Mouse (Mus musculus) adrenal gland, postnatal 14 days (tissue): ENCODE measurements around the gene Tln2. TPM values are rescaled to one million over a fixed set of nuclear protein-coding genes. Genes with fewer than 3 reads are reported as not detected.

Experiments used
- DNase-seq: peaks from one replicate; pipeline ENCODE4 v3.0.0; 2021; ENCODE audit warnings: mixed read lengths
- microRNA-seq, 2 experiments: library from miRNA; unstranded; fragments of <30 nt; microRNA quantifications; one replicate each; pipeline ENCODE4 v1.2.0; 2021
- total RNA-seq: library from RNA; stranded (reverse); gene quantifications from 2 replicates; pipeline ENCODE4 v1.2.3, GENCODE M21; 2021

The Tln2 gene
- total RNA-seq, 1 experiment from 2014 or later = 27.1 TPM

DNA sequence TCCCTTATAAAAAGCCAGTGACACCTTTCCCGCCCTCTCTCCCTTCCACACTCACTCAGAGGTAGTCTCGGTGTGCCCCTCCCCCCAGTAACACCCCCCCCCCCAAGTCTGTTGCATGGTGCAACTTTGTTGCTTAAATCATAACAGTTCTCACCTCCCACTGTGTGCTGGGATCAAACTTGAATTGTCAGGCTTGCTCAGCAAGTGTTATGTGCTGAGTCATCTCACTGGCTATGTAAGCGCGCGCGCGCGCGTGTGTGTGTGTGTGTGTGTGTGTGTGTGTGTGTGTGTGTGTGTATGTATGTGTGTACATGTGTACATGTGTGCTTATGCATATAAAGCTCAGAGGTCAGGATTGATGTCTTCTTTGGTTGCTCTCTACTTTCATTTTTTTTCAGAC lies 350.1 kb downstream of the Tln2 start:
- no peak for DNase-seq

DNA sequence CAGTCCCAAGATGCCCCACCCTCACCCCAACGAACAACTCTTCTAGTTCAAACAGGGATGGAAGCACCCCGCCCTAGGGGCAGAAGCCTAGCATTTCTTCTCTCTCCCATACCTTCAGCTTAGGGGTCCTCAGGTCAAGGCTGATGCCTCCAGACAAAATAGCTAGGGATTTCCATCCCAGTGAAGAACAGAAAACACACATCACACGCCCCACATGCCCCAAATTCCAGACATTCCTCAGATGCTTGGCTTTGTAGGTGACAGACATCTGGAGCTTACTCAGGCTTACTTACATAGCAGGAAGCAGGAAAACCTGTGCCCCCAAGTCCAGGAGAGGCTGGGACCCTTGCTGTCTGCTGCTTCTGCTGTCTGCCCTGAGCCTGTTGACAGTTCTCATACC lies 351.1 kb downstream of the Tln2 start:
- DNase-seq = no peak

DNA sequence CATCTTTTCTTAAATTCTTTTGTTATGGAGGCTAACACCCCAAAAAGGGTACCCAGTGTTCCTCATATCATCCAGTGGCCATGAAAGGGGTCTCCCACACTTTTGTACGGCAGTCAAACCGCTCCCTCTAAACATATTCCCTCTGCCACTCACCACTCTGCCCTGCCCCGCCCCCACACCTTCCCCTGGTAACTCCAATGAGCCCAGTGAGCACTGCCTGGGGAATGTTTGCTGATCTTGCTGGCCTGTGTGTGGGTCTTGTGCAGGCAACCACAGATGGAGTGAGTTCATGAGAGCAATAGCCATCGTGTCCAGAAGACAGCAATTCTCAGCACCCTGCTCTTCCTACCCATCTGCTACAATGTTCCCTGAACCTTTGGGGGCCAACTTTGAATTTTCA lies 354.3 kb downstream of the Tln2 start:
- DNase-seq = no peak

DNA sequence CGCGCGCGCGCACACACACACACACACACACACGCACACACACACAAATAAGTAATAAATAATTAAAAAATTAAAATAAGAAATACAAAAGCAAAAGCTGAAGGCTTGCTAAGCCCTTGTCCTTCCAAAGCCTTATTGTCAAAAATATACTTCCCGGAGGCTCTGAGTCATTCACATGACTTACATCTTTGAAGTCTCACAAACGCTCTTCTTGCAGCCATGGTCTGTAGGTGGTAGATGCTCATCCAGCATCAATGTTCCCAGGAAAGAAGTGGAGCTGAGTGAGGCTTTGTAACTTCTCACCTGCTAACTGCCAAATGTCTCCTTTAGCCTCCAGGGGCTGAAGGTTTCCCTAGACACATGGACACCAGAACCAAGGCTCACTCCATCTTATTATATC lies 362.9 kb downstream of the Tln2 start:
- no peak for DNase-seq

DNA sequence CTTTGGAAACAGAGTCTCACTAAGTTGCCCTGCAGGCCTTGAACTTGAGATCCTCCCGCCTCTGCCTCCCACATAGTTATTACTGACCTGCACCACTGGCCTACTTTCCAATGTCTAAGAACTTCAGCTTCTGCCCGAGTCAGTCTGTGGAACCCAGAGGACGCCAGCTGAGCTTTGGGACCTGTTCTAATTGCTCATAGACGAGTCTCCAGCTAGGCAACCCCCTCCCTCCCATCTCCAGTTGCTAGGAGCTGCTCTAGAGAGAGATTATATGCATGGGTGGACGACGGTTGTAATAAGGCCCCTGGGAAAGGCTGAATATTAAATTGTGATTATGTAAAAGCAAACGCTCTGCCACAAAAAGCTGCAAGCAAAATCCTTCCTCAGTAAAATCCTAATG lies 364.2 kb downstream of the Tln2 start:
- DNase-seq = no peak

DNA sequence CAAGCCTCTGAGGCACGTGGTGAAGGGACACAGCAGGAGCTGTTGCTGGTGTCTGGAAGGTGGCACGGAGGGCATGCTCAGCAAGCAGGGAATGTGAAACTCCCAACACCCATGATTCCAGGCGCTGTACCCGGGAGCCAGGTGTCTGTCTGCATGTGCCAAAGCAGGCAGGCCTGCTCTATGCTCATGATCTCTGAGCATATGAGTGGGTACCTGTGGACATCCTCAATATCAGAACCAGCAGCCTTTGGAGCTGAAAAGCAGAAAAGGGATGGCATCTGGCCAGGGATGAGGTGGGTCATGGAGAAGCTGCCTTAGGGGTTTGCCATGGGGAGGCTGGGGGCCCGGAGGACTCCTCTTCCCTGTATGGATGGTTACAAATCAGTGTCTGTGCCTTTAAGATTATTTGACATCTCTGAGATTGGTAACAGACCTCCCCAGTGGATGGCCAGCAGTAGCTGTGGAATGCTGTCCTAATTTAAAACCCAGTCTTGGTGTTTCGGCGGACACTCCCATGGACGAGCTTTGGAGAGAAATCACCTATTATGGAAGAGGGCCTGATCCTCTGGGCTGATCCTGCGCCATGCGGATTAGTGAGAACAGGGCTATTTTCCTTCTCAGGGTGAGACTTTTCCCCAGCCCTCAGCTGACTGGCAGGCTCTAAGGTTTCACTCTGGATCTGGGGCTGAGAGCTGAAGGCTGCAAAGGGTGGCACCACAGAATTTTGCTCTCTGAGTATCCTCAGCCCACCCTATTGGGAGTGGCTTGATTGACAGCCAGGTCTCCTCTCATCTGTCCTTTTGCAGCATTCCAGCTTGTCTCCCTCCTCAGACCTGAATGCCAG lies 367.8 kb downstream of the Tln2 start:
- no peak for DNase-seq

DNA sequence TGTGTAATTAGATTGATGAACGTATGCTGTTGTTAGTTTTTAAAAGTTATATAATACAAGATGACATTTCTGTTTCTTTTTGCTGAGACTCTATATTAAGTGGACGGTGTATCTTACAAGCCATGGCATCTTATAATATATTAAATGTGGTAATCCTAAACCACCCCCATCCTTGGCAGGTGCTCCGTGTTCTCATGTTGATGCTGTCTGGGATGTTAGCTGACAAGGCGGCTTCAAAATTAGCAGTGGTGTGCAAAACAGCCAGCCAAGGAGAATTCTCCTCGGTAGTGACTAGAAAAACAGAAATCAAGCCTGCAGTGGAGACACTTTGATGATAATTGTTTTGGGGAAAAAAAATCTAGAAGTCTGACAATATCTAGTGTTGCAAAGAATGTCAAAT lies 371.8 kb downstream of the Tln2 start:
- DNase-seq = no peak

DNA sequence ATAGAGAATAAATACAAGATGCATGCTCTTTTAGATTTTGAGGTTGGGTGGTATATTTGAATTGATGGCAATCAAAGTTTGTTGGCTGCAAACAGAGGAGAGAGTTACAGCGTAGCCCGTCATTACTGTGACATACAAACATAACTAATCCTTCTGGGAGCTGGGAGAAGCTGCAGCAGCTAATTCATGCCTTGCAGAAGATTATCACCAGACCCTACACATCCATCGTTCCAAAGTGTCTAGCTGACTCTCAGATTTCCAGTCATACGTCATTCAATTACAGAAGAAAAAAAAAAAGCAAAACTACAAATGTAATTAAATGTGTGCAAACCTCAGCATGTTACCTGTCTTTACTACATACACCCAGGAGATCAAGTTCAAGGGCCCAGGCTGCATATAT lies 372.3 kb downstream of the Tln2 start:
- no peak for DNase-seq

DNA sequence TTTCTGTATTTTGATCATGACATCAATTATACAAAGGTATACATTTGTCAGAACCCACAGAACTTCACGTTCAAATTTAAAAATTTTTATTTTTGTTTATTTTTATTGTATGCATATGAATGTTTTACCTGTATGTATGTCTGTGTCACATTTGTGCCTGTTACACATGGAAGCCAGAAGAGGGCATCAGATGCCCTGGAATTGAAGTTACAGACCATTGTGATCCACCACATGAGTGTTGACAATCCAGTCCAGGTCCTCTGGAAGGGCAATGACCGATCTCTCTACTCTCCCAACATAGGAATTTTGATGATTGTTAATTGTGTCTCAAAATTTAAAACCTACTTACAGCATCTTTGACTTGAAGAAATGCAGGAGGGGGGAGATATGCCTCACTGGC lies 374.9 kb downstream of the Tln2 start:
- no peak for DNase-seq

DNA sequence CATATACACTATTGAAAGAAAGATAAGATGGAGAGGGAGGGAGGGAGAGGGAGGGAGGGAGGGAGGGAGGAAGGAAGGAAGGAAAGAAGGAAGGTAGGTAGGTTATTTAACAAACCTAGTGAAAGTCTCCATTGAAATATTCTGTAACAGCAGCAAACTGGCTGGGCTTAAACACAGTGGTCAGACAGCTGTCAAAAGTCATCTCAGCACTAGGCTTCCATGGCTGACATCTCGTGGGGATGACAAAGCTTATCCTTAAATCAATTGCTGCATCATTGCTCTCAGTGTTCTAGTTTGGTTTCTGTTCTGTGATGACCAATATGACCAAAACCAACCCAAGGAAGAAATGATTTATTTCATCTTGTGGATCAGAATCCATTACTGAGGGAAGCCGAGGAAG lies 376.0 kb downstream of the Tln2 start:
- no peak for DNase-seq

DNA sequence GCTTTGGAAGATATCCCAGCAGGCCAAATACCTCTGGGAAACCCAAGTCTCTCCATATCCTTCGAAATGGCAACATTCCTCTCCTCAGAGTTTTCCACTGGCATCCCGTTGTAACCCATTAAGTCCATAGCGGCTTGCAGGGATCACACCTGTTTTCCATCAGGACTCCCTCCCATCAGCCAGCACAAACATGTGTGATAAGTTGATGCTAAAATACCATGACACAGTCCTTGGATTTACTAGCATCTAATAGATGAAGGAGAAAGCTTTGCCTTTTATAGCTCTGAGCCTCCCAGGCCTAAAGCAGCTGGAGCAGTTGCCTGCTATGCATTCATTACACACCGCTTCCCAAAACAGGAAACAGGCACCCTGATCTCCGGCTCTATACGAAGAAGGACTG lies 377.5 kb downstream of the Tln2 start:
- DNase-seq = no peak

DNA sequence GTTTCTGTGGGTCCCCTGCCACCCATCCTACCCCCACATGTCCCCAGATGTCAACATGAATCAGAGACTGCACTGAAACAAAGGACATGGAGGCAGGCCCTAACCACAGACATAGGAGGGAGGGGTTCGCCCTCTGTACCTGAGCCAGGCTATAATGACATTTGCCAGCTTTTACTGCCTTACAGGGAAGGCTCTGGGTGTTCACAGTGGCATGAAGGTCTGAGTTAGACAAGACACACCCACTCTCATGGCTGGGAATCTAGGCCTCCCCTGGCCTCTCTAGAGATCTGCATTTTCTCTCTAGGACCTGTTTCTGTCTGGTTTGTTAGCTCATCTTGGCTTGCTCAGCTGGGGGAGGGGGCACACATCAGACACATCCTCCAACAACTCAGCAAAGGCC lies 380.8 kb downstream of the Tln2 start:
- no peak for DNase-seq

DNA sequence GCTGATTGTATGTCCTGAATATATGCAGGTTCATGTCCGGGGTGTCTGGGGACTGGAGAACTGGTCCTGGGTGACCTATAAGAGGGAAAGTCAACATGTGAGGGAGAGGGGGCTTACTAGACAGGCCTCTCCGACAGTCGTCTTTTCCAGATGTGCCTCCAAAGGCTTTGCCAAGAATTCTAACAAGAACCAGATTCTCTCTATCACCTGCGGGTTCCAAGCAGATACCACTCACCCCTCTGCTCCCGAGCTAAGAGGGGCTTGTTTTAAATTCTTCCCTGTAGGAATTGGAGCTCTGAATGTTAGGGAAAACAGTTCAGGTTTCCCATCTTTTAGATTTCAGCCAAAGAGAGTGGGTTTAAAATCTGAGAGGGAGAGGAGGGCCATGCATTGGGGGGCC lies 381.3 kb downstream of the Tln2 start:
- no peak for DNase-seq

DNA sequence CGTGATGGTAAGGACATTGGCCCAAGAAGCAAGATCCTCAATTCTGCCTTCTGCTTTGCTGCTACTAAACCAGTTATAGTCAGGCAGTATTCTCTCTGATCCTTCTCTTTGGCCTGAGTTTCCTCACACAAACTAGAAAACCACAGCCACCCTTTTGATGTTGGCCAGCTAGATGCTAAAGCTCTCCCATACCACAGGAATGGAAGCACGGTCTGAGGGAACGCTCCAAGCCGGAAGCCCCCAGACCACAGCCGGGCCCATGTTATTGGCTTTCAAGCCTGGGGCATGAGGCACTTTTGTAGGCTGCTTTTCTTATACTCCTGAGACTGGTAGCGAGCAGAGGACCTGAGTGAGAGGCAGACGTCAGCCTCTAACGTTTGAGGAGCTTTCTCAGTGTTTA lies 383.4 kb downstream of the Tln2 start:
- DNase-seq = no peak

DNA sequence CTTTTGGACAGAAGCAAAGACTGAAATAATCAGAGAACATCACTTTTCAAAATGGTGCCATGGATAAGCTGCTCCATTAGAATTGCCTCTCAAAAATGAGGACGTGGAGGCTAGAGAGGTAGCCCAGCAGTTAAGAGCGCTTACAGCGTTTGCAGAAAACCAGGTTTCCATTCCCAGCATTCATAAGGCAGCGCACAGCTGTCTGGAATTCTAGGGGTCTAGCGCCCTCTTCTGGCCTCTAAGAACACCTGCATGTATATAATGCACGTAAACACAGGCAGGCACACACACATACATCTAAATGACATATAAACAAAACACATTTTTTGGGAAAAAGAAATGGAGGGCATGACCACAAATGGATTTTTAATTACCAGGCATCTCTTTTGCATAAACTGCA lies 385.7 kb downstream of the Tln2 start:
- no peak for DNase-seq

DNA sequence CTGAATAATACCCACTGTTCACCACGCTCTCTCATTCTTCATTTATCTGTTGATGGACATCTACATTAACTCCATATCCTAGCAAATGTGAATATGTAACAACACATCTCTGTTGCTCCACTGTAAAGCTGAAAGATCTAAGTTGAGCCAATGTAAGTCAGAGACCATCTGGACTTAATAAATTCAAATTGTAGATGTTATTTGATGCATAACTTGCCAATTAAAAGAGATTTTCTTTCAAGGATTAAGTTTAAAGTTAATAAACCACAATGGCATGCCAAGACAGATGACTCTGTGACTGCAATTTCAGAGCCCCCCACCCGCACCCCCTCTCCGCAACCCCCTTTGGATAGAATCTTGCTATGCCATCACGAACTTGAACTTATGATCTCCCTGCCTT lies 386.3 kb downstream of the Tln2 start:
- no peak for DNase-seq

DNA sequence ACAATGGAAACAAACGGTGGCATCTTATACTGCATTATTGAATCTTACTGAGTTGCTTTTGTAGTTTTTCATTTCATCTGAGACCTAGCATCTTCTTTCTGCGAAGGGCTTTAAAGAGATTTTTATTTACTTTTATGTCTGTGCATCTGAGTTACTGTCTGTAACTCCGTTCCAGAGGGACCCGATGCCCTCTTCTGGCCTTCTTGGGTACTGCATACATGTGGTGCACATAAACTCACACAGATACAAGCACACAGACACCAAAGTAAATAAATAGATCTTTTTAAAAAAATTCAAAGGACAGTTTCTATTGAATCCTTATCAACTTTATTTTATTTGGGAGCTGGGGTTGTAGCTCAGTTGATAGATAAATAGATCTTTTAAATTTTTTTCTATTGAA lies 388.1 kb downstream of the Tln2 start:
- no peak for DNase-seq

DNA sequence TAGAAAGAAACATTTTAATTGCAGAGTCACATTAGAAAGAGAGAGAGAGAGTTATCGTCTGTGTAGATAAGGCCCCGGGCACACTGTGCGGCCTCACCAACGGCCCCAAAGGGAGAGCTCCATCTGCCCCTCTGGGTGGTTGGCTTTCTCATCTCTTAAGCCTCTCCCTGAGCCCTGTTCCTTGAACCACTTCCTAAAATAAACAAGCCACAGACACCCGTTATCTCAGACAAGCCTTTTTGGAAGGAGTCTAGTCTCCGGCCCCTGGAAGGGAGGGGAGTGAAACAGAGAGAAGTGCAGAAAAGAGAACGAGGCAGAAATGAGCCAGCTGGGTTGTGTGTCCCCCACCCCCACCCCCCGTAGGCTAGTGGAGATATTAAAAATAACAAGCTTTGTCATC lies 388.7 kb downstream of the Tln2 start:
- DNase-seq = no peak

DNA sequence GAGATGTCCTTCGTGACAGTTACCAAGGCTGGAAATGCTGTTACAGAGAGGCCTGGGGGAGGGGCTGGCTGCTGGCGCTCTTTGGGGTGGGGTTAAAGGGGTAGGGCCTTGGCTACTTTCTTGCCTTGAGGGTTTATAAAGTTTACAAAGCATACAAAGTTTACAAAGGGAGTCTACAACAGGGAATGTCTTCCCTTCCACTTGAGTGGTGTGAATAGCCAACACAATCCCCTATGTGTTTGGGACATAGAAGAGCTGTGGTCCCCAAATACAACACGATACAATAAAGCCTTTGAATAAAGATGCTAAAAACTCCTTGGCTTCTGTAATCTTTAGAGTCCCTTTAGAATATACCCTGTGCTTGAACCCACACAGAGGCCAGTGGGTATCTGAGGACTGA lies 389.5 kb downstream of the Tln2 start:
- DNase-seq = no peak

Small RNA genes within 50 kb of the gene (microRNA-seq; reads per million reads assigned to microRNA genes)
- 54.4 to 68.2 reads per million in 2 experiments for gene Mir190a

Other genes with a start within 250 kb of the Tln2 start
- gene C2cd4b, start 199.7 kb upstream of the Tln2 start, total RNA-seq = 0.45 and 0.78 TPM in 2 replicates